Mouse (Mus musculus) layer of hippocampus, adult 9-10 months (tissue): ENCODE measurements at regions not wholly inside any gene's neighbourhood (a gene's known extent, or its start where the extent isn't known, plus 50 kb on each side); places are given as distances from the start of the nearest gene placed in this dataset.

Experiments
- DNase-seq: peaks from one replicate; pipeline ENCODE4 v3.0.0; 2022; ENCODE audit warnings: low spot score

DNA sequence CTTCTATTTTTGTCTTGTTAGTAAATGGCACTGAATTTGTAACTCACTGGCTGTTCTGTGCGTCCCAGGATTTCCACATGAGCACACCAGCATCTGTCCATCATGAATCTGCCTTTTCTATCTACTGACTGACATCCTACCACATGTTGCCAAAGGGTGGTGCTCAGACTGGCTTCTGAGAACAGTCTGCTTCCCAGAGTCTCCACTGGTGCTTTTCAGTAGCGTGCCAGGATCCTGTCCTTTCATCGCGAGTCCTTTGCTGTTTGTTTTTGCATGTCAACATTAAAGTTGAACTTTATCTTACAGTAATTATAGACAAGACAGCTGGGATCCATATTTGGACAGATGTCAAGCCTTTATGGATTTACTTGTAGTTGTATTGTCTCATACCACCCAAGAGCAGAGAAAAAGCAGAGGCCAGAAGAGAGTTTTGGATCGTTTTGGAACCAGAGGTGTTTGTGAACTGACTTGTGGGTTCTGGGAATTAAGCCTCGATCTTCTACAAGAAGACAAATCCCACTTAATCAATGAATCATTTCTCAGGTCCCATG lies 314.0 kb upstream of the Agtr1b start:
- no peak for DNase-seq

DNA sequence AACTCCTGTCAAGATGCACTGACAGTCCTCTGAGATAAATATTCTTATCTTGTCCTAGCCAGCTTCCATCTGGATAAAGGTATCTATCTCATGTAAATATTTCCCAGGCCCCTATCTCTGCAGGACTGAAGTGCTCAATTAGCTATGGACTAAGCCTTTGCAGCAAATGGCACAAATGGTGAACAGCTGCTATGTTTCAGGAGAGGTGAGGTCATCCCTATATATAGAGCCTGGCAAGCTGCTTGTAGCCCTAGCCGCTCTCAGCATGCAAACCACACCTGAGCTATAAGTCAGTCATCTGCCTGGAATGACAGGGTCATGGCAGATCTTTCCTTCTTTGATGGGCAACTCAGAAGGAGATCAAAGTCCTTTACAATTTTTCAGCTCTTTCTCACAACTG lies 294.9 kb upstream of the Agtr1b start:
- DNase-seq: no peak

GRCm38 (mm10) chr3:20655345-20655744 lies 288.4 kb upstream of the Agtr1b start:
- DNase-seq: peak; percentile 63
